Mouse (Mus musculus) liver, embryonic 15.5 days (tissue): Measurements from ENCODE around the gene Zfp628. TPM values are rescaled to one million over a fixed set of nuclear protein-coding genes. Genes with fewer than 3 reads are reported as not detected.

Experiments
- polyA plus RNA-seq: library from polyadenylated mRNA; unstranded; fragments of >200 nt; fragmentation: Nextera tagmentation; extraction: Ambion mirVana; gene quantifications from 2 replicates; pipeline ENCODE4 v1.2.1, GENCODE M21; 2015

Gene Zfp628
- polyA plus RNA-seq, 1 experiment from 2014 or later: 1.7 TPM

Other genes with a start within 250 kb of the Zfp628 start
- gene Hspbp1, start 230.1 kb upstream of the Zfp628 start, polyA plus RNA-seq: 54.4 and 58.1 TPM in 2 replicates
- gene Brsk1, start 224.6 kb upstream of the Zfp628 start, polyA plus RNA-seq: 0.03 and 0.12 TPM in 2 replicates
- 0.14 and 0.37 TPM in 2 replicates for gene Tmem150b, start 190.0 kb upstream of the Zfp628 start, polyA plus RNA-seq
- gene Kmt5c, start 175.1 kb upstream of the Zfp628 start, polyA plus RNA-seq: 50.1 and 56.1 TPM in 2 replicates
- gene Cox6b2, start 162.1 kb upstream of the Zfp628 start, polyA plus RNA-seq: 66.0 and 79.3 TPM in 2 replicates
- not detected in 2 replicates for gene Fam71e2, start 143.9 kb upstream of the Zfp628 start, polyA plus RNA-seq
- 0.06 TPM in 1 of 2 replicates, not detected in the other for gene Il11, start 132.4 kb upstream of the Zfp628 start, polyA plus RNA-seq
- 0.21 TPM in 1 of 2 replicates, not detected in the other for gene Tmem190, start 132.3 kb upstream of the Zfp628 start, polyA plus RNA-seq
- gene Tmem238, start 125.6 kb upstream of the Zfp628 start, polyA plus RNA-seq: 9.5 and 10.3 TPM in 2 replicates
- 169 and 173 TPM in 2 replicates for gene Rpl28, start 122.3 kb upstream of the Zfp628 start, polyA plus RNA-seq
- 302 and 318 TPM in 2 replicates for gene Ube2s, start 102.6 kb upstream of the Zfp628 start, polyA plus RNA-seq
- gene Shisa7, start 70.5 kb upstream of the Zfp628 start, polyA plus RNA-seq: not detected in 2 replicates
- 3.7 and 3.8 TPM in 2 replicates for gene Isoc2b, start 45.0 kb upstream of the Zfp628 start, polyA plus RNA-seq
- gene Isoc2a, start 38.1 kb upstream of the Zfp628 start, polyA plus RNA-seq: 0.68 and 0.77 TPM in 2 replicates
- not detected in 2 replicates for gene Gm36210, start 8.7 kb upstream of the Zfp628 start, polyA plus RNA-seq
- gene Nat14, start 6.8 kb downstream of the Zfp628 start, polyA plus RNA-seq: 0.23 and 0.45 TPM in 2 replicates
- gene Ssc5d, start 10.6 kb downstream of the Zfp628 start, polyA plus RNA-seq: 0.15 TPM in 2 replicates
- 0.07 TPM in 1 of 2 replicates, not detected in the other for gene Sbk2, start 49.2 kb downstream of the Zfp628 start, polyA plus RNA-seq
- gene Sbk3, start 56.0 kb downstream of the Zfp628 start, polyA plus RNA-seq: not detected in 2 replicates
- gene Zfp579, start 80.9 kb downstream of the Zfp628 start, polyA plus RNA-seq: 3.3 and 4.6 TPM in 2 replicates
- gene Zfp524, start 99.2 kb downstream of the Zfp628 start, polyA plus RNA-seq: 9.3 and 10.0 TPM in 2 replicates
- 15.6 and 17.9 TPM in 2 replicates for gene Fiz1, start 99.5 kb downstream of the Zfp628 start, polyA plus RNA-seq
- gene Gm44973, start 100.3 kb downstream of the Zfp628 start, polyA plus RNA-seq: 0.53 and 1.2 TPM in 2 replicates
- gene Zfp865, start 105.2 kb downstream of the Zfp628 start, polyA plus RNA-seq: 1.3 and 1.5 TPM in 2 replicates
- gene Ccdc106, start 105.3 kb downstream of the Zfp628 start, polyA plus RNA-seq: 0.28 and 0.40 TPM in 2 replicates
- gene 4632433K11Rik, start 118.9 kb downstream of the Zfp628 start, polyA plus RNA-seq: not detected in 2 replicates
- 1.2 and 1.4 TPM in 2 replicates for gene Zfp784, start 123.2 kb downstream of the Zfp628 start, polyA plus RNA-seq
- gene Zfp580, start 136.3 kb downstream of the Zfp628 start, polyA plus RNA-seq: 1.7 and 2.0 TPM in 2 replicates
- 59.4 and 60.8 TPM in 2 replicates for gene U2af2, start 146.9 kb downstream of the Zfp628 start, polyA plus RNA-seq
- 49.2 and 54.5 TPM in 2 replicates for gene Epn1, start 165.0 kb downstream of the Zfp628 start, polyA plus RNA-seq
- not detected in 2 replicates for gene Rfpl4, start 201.7 kb downstream of the Zfp628 start, polyA plus RNA-seq
- 0.18 and 0.21 TPM in 2 replicates for gene Rasl2-9, start 210.7 kb downstream of the Zfp628 start, polyA plus RNA-seq
- gene Vmn1r55, start 234.5 kb downstream of the Zfp628 start, polyA plus RNA-seq: not detected in 2 replicates